Mouse (Mus musculus) stomach, postnatal 0 days (tissue): ENCODE results near the gene Gpc1. TPM values are rescaled to one million over a fixed set of nuclear protein-coding genes. Genes with fewer than 3 reads are reported as not detected.

ENCODE experiments used
- ATAC-seq: fragments of 200-750 bp; cut with Nextera tagmentation; 2 replicates; pipeline ENCODE4 v1.8.0; 2017; ENCODE audit not compliant: low FRiP score, low TSS enrichment
- DNase-seq: peaks from one replicate; pipeline ENCODE4 v3.0.0-alpha.2; 2016; ENCODE audit warnings: low spot score
- H3K27ac ChIP-seq: fragments of 300-500 bp; sonication (generic); replicated peaks from 2 replicates; pipeline ENCODE4 v1.5.1; 2014; ENCODE audit warnings: mild to moderate bottlenecking, control low read depth
- H3K27me3 ChIP-seq: fragments of 300-500 bp; sonication (generic); 2 replicates; pipeline ENCODE4 v1.6.1; 2014; ENCODE audit warnings: low read length; ENCODE audit not compliant: control insufficient read depth, insufficient read depth
- H3K36me3 ChIP-seq: fragments of 300-500 bp; sonication (generic); 2 replicates; pipeline ENCODE4 v1.6.1; 2014; ENCODE audit warnings: low read length, mixed read lengths; ENCODE audit not compliant: control insufficient read depth, insufficient read depth
- H3K4me1 ChIP-seq: fragments of 300-500 bp; sonication (generic); replicated peaks from 2 replicates; pipeline ENCODE4 v1.6.1; 2014; ENCODE audit warnings: antibody characterized with exemption; ENCODE audit not compliant: control insufficient read depth, insufficient read depth
- H3K4me2 ChIP-seq: fragments of 300-500 bp; sonication (generic); replicated peaks from 2 replicates; pipeline ENCODE4 v1.6.1; 2014; ENCODE audit warnings: low read depth, mild to moderate bottlenecking, control low read depth, moderate library complexity
- H3K4me3 ChIP-seq: fragments of 300-500 bp; sonication (generic); 2 replicates; pipeline ENCODE4 v1.5.1; 2014; ENCODE audit warnings: low read depth, low read length, control low read depth
- H3K9ac ChIP-seq: fragments of 300-500 bp; sonication (generic); 2 replicates; pipeline ENCODE4 v1.6.1; 2014; ENCODE audit warnings: mild to moderate bottlenecking, low read length, control low read depth, mixed read lengths
- H3K9me3 ChIP-seq: fragments of 300-500 bp; sonication (generic); 2 replicates; pipeline ENCODE4 v1.6.1; 2016; ENCODE audit warnings: low read length; ENCODE audit not compliant: control insufficient read depth
- CTCF ChIP-seq: IDR thresholded peaks from 2 replicates; pipeline ENCODE4 v1.5.1; 2016; ENCODE audit warnings: antibody characterized with exemption, low read depth, mild to moderate bottlenecking, moderate library complexity
- EP300 ChIP-seq: optimal IDR thresholded peaks from 2 replicates; pipeline ENCODE3; 2016; ENCODE audit warnings: antibody characterized with exemption
- WGBS: fragments of 180-500 bp; shearing (Covaris S2); extraction: QIAGEN DNeasy Blood & Tissue Kit; methylation state at CpG from one replicate; pipeline ENCODE4 v1.1.7; 2014; 5-methylcytosine and 5-hydroxymethylcytosine counted together
- polyA plus RNA-seq: library from polyadenylated mRNA; unstranded; fragments of >200 nt; fragmentation: Nextera tagmentation; extraction: Ambion mirVana; gene quantifications from 2 replicates; pipeline ENCODE4 v1.2.1, GENCODE M21; 2015

Gpc1 gene
- polyA plus RNA-seq, 1 experiment from 2014 or later: 14.0 TPM

DNA sequence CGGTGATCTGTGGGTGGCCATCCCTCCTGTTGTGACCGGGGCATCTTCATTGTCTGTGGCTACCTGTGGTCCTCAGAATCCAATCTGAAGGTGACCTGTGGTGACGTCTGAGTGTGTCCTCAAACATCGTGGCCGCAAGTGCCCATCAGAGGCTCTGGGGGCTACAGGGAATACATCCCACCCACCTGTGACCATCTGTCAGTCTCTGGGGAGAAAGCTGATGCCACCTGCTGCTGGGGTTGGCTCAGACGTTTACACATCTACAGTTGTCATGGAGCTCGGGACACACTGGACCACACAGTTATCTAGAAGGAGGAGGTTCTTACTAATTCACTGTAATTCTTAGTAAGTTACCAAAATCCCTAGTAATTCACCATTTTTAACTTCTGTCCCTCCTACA is 7.8 kb downstream of the Gpc1 start:
- Histone ChIP-seq H3K9ac (no peak overlapping the region), H3K9me3 (no peaks in the 10 kb centered on the region), H3K27me3 (no peaks in the 10 kb centered on the region), H3K4me3 (no peak overlapping the region), H3K27ac (no peak overlapping the region), H3K36me3 (no peaks in the 10 kb centered on the region), H3K4me1 (no peaks in the 10 kb centered on the region), H3K4me2 (no peak overlapping the region)
- DNase-seq (no peak), ATAC-seq (no peak)
- WGBS: 73% methylated on average over 7 of the region's 7 CpGs
- no peak for TF ChIP-seq EP300
- no peak for TF ChIP-seq CTCF

DNA sequence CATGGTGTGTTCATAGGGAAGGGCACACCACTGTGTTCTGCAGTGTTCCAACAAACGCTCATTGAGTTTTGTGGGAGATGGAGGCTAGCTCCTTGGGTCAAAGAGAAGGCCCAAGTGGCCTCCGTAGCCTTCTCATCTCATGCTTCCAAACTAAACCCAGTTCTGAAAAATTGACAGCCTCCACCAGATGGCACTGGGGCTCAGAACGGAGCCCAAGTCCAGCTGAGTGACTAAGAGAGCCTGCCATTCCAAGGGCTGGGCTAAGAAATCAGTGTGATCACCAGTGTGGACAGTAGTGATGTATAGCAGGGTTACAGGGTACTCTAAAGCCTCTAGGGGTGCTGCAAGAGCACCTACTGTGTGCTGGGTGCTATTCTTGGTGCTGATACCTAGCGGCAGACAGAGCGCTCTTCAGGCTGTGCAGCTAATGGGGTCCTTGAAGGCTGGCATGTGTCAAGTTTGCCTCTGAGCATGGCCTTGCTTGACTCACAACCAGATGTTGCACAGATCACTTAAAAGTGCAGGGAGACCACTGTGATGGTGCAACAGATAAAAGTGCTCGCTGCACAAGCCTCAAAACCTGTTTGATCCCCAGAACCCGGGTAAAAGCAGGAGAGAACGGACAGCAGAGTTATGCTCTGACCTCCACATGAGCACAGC is 8.9 kb downstream of the Gpc1 start:
- Histone ChIP-seq H3K27ac (no peak overlapping the region), H3K4me3 (no peak overlapping the region), H3K36me3 (no peaks in the 10 kb centered on the region), H3K4me2 (no peak overlapping the region), H3K9me3 (no peaks in the 10 kb centered on the region), H3K27me3 (no peaks in the 10 kb centered on the region), H3K9ac (no peak overlapping the region), H3K4me1 (no peaks in the 10 kb centered on the region)
- WGBS: 79% methylated on average over 8 of the region's 8 CpGs
- ATAC-seq (no peak), DNase-seq (no peak)
- peak; percentile 68 for TF ChIP-seq CTCF
- no peak for TF ChIP-seq EP300

DNA sequence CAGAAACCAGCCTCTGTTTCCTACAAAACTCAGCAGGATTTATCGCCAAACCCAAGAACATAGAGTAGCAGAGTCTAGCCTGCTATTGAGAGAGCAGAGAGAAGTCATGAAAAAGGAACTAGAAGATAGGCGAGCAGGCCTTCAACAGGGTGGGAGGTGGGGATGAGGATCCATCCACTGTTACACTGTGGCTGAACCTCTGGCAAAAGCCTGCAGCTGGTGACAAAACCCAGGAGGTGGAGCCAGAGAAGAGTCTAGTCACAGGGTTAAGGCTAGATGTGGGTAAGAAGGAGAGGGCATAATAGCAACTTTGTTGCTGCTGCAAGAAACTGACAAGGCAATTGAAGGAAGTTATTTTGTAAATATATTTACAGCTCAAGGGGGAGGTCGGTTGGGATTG is 10.0 kb downstream of the Gpc1 start:
- Histone ChIP-seq H3K4me2 (no peak overlapping the region), H3K36me3 (no peaks in the 10 kb centered on the region), H3K27me3 (no peaks in the 10 kb centered on the region), H3K4me1 (no peaks in the 10 kb centered on the region), H3K4me3 (no peak overlapping the region), H3K9ac (no peak overlapping the region), H3K9me3 (no peaks in the 10 kb centered on the region), H3K27ac (no peak overlapping the region)
- no peak for ATAC-seq
- no peak for DNase-seq
- 76% methylated on average over 3 of the region's 3 CpGs for WGBS
- no peak for TF ChIP-seq EP300
- TF ChIP-seq CTCF: no peak

DNA sequence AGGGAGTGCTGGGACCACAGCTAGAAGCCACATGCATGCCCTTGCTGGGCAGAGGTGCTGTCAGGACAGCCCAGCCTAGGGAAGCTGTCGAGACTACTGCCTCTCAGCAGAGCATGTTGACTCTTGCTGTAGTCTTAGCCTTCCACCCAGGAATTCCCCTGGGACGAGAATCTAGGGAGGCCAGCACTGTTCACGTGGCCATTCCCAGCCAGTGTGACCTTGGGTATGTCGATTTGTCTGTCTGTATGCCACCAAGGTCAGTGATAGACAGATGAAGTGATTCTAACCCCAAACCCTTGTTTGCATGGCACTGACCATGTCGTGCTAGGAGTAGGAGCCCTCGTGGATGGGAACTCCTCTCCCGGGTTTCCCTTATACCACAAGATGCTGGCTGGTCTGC is 14.4 kb downstream of the Gpc1 start:
- 67% methylated on average over 7 of the region's 7 CpGs for WGBS
- H3K4me3 ChIP-seq: no peak overlapping the region
- no peaks in the 10 kb centered on the region for H3K36me3 ChIP-seq
- no peaks in the 10 kb centered on the region for H3K27me3 ChIP-seq
- no peaks in the 10 kb centered on the region for H3K4me1 ChIP-seq
- TF ChIP-seq CTCF (no peak), EP300 (no peak)
- H3K4me2 ChIP-seq: no peak overlapping the region
- no peak overlapping the region for H3K9ac ChIP-seq
- ATAC-seq (no peak), DNase-seq (no peak)
- H3K9me3 ChIP-seq: no peaks in the 10 kb centered on the region
- H3K27ac ChIP-seq: no peak overlapping the region

DNA sequence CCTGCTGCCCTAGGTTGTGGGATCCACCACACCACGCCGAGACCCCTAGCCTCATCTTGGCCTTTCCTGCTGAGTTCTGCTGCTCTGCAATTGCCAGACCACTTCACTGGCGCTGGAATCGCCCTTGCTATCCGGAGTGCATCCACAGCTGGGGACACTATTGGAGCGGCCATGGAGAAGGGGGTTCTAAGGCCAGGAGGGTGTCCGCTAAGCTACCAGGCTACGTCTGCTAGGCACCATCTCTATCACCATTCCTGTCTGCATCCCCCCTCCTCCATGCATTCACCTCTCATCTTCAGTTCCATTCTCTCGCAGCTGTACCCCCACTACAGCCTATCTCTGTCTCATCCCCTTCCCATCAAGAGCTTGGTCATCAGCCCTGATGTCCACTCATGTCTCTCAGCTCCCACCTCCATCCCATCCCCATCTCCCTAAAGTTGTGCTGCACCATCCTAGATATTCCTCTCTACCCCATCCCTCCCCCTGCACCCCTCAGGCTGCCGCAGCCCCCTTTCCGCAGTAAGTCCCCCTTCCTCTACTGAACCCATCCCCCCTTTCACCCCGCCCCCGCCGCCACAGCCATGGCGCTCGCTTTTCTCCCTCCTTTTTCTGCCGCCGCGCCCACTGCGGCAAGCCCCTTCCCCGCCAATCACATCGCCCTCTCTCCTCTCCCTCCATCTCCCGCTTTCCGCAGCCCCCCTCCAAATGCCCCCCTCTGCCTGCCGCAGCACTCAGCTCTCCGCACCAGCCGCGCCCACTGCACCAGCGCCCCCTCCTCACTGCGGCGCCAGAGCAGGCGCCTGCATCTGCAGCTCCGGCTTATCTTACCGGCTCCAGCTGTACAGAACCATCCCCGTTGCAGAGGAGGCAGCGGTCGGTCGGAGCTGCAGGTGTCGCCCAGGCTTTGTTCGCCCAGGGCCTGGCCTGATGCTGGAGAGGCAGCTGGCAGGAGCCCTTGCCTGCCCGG is 16.7 kb downstream of the Gpc1 start:
- H3K9me3 ChIP-seq: no peaks in the 10 kb centered on the region
- no peaks in the 10 kb centered on the region for H3K4me1 ChIP-seq
- WGBS: 20% methylated on average over 38 of the region's 41 CpGs
- TF ChIP-seq EP300 (no peak), CTCF (no peak)
- DNase-seq: no peak
- peak overlapping the region; percentile 17; the same call in 1 of the 2 replicates for H3K4me3 ChIP-seq
- H3K27ac ChIP-seq: no peak overlapping the region
- H3K9ac ChIP-seq: no peak overlapping the region
- no peak; the same call in 1 of the 2 replicates for ATAC-seq
- peak overlapping the region; percentile 51 for H3K4me2 ChIP-seq
- H3K27me3 ChIP-seq: no peaks in the 10 kb centered on the region
- no peaks in the 10 kb centered on the region for H3K36me3 ChIP-seq
